Mouse (Mus musculus) midbrain, embryonic 14.5 days (tissue): Measurements from ENCODE around the gene Slc6a20b. TPM values are rescaled to one million over a fixed set of nuclear protein-coding genes. Genes with fewer than 3 reads are reported as not detected.

ENCODE experiments used
- ATAC-seq: fragments of 200-750 bp; cut with Nextera tagmentation; 2 replicates; pipeline ENCODE4 v1.8.0; 2017; ENCODE audit warnings: moderate number of reproducible peaks, moderate library complexity; ENCODE audit not compliant: low FRiP score, low TSS enrichment
- DNase-seq: peaks from one replicate; pipeline ENCODE4 v3.0.0-alpha.2; 2015
- H3K27ac ChIP-seq: fragments of 300-500 bp; sonication (generic); replicated peaks from 2 replicates; pipeline ENCODE4 v1.5.1; 2014; ENCODE audit warnings: mild to moderate bottlenecking, low read depth, low read length, moderate library complexity
- H3K27me3 ChIP-seq: fragments of 300-500 bp; sonication (generic); 2 replicates; pipeline ENCODE4 v1.6.1; 2014; ENCODE audit warnings: low read length, control low read depth, mixed read lengths; ENCODE audit not compliant: control insufficient read depth, insufficient read depth
- H3K36me3 ChIP-seq: fragments of 300-500 bp; sonication (generic); 2 replicates; pipeline ENCODE4 v1.6.1; 2014; ENCODE audit warnings: low read length, control low read depth; ENCODE audit not compliant: control insufficient read depth, insufficient read depth
- H3K4me1 ChIP-seq: fragments of 300-500 bp; sonication (generic); 2 replicates; pipeline ENCODE4 v1.6.1; 2014; ENCODE audit warnings: mild to moderate bottlenecking, antibody characterized with exemption, low read length, control low read depth; ENCODE audit not compliant: control insufficient read depth, insufficient read depth
- H3K4me2 ChIP-seq: fragments of 300-500 bp; sonication (generic); 2 replicates; pipeline ENCODE4 v1.6.1; 2014; ENCODE audit warnings: mild to moderate bottlenecking, low read length, moderate library complexity
- H3K4me3 ChIP-seq: fragments of 300-500 bp; sonication (generic); replicated peaks from 2 replicates; pipeline ENCODE4 v1.5.1; 2014; ENCODE audit warnings: low read depth, low read length
- H3K9ac ChIP-seq: fragments of 300-500 bp; sonication (generic); replicated peaks from 2 replicates; pipeline ENCODE4 v1.6.1; 2014; ENCODE audit warnings: mild to moderate bottlenecking, low read length, moderate library complexity
- H3K9me3 ChIP-seq: fragments of 300-500 bp; sonication (generic); 2 replicates; pipeline ENCODE4 v1.6.1; 2016; ENCODE audit warnings: low read length, control low read depth, mixed read lengths; ENCODE audit not compliant: control insufficient read depth
- WGBS: fragments of 180-500 bp; shearing (Covaris S2); extraction: QIAGEN DNeasy Blood & Tissue Kit; methylation state at CpG from one replicate; pipeline ENCODE4 v1.1.7; 2014; 5-methylcytosine and 5-hydroxymethylcytosine counted together
- polyA plus RNA-seq: library from polyadenylated mRNA; unstranded; fragments of >200 nt; fragmentation: Nextera tagmentation; extraction: Ambion mirVana; gene quantifications from 2 replicates; pipeline ENCODE4 v1.2.1, GENCODE M21; 2014

Slc6a20b gene
- polyA plus RNA-seq, 1 experiment from 2014 or later, result 0.33 TPM

DNA sequence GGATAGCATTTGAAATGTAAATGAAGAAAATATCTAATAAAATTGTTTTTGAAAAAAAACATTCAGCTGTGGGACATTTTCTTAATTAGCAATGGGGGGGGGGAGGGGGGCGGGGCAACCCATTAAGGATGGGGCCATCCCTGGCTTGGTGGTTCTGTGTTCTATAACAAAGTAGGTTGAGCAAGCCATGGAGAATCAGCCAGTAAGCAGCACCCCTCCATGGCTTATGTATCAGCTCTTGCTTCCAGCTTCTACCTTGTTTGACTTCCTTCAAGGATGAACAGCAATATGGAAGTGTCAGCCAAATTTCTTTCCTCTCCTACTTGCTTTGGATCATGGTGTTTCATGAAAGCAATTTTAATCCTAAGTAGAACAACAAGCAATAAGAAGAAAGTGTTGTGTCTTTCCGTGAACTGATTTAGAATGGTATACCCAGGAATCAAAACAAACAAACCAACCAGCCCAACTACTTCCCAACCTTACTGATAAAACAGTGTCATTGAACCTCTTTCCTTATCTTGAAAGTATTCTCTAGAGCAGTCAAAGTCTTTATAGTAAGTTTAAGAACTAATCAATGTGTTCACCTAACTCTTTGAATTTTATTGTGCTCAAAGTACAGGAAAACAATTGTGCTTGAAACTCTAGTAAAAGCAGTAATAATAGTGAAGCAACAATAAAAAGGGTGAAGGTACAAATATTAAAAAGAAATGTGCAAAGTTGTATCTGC lies 17.6 kb upstream of the Slc6a20b start:
- no peaks in the 10 kb centered on the region for H3K36me3 ChIP-seq
- no peak overlapping the region for H3K4me2 ChIP-seq
- no peaks in the 10 kb centered on the region for H3K9me3 ChIP-seq
- DNase-seq (no peak), ATAC-seq (no peak)
- H3K9ac ChIP-seq, result no peak overlapping the region
- H3K4me3 ChIP-seq, result no peak overlapping the region
- 95% methylated on average over 2 of the region's 2 CpGs for WGBS
- H3K27ac ChIP-seq, result no peak overlapping the region
- H3K27me3 ChIP-seq, result no peaks in the 10 kb centered on the region
- H3K4me1 ChIP-seq, result no peaks in the 10 kb centered on the region

DNA sequence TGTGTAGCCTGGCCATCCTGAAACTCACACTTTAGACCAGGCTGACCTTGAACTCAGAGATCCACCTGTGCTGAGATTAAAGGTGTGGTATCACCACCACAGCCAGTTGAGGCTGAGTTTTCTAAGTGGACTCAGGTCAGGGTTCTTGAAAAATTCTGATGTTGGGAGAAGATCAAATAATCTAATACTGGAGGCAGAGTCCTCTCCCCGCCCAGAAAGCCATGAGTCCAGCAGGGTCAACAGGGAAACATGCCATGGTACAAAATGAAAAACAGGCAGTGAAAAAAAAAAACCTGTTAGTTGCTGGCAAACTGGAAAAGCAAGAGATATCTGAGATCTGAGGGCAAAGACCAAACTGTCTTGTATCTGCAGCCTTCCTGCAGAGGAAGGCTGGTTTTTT lies 7.7 kb upstream of the Slc6a20b start:
- H3K27ac ChIP-seq, result no peak overlapping the region
- H3K36me3 ChIP-seq, result no peaks in the 10 kb centered on the region
- WGBS, result 77% methylated on average over 1 of the region's 1 CpGs
- H3K4me1 ChIP-seq, result no peaks in the 10 kb centered on the region
- H3K4me3 ChIP-seq, result no peak overlapping the region
- H3K4me2 ChIP-seq, result no peak overlapping the region
- no peaks in the 10 kb centered on the region for H3K9me3 ChIP-seq
- no peaks in the 10 kb centered on the region for H3K27me3 ChIP-seq
- DNase-seq (no peak), ATAC-seq (no peak)
- H3K9ac ChIP-seq, result no peak overlapping the region

DNA sequence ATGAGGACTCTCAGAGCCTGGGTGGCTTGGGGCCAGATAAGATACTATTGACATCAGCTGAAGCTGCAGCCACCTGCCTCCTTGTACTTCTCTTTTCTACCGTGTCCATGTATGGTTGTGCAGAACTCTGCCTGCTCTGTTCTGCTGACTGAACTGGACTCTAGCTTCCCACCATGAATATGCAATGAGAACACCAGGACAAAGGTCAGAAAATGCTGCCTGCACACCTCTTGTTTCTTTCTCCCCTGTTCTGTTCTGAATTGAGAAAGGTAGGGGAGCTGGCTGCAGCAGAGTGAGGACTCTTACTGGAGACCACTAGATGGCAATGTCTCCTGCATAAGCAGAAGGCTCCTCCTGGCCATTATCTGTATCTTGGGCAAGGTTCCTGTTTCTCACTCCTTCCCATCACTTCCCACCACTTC lies 6.3 kb upstream of the Slc6a20b start:
- no peaks in the 10 kb centered on the region for H3K27me3 ChIP-seq
- no peak overlapping the region for H3K4me2 ChIP-seq
- H3K9me3 ChIP-seq, result no peaks in the 10 kb centered on the region
- no peaks in the 10 kb centered on the region for H3K4me1 ChIP-seq
- DNase-seq, result peak; percentile 66
- no peak overlapping the region for H3K9ac ChIP-seq
- H3K27ac ChIP-seq, result no peak overlapping the region
- no peaks in the 10 kb centered on the region for H3K36me3 ChIP-seq
- 96% methylated on average over 1 of the region's 1 CpGs for WGBS
- ATAC-seq, result no peak
- no peak overlapping the region for H3K4me3 ChIP-seq

DNA sequence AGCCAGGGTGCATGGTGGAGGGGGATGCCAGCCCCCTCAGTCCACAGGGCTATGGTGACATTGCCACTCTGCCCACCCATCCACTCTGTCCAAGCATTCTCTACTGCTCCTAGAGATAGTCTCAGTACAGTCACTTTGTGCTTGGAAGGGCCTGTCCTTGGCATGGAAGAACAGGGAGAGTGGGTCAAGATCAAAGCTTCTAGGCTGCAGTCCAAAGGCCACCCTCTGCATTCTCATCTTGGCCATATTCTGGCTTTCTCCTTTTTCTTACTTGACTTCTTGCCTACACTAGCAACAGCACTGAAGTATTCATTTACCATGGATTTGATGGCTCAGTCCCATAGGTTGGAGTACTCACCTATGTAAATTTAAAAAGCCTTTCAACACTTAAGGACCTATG lies 5.9 kb upstream of the Slc6a20b start:
- Histone ChIP-seq H3K4me2 (no peak overlapping the region), H3K27me3 (no peaks in the 10 kb centered on the region), H3K27ac (no peak overlapping the region), H3K36me3 (no peaks in the 10 kb centered on the region), H3K9me3 (no peaks in the 10 kb centered on the region), H3K9ac (no peak overlapping the region), H3K4me1 (no peaks in the 10 kb centered on the region), H3K4me3 (no peak overlapping the region)
- DNase-seq (no peak), ATAC-seq (no peak)

DNA sequence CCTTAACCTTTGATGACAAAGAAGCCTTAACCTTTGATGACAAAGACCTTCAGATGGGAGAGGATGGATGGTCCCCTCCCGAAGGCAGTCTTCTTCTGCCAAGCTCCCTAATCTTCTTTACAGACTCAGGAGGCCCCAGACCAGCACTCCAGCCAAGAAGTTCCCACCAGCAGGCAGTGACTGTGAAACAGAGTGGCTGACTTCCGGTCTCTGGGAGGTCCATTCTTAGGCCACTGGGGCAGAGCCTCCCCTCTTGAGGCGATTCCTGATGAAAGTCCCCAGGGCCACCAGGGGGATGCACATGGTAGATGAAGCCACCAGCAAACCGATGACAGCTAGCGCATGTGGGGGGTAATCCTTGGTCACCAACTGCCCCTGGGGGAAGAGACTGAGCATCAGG lies 4.4 kb upstream of the Slc6a20b start:
- Histone ChIP-seq H3K27ac (no peak overlapping the region), H3K4me1 (no peaks in the 10 kb centered on the region), H3K36me3 (no peaks in the 10 kb centered on the region), H3K9ac (no peak overlapping the region), H3K27me3 (no peaks in the 10 kb centered on the region), H3K4me3 (no peak overlapping the region), H3K4me2 (no peak overlapping the region), H3K9me3 (no peaks in the 10 kb centered on the region)
- 68% methylated on average over 5 of the region's 5 CpGs for WGBS
- ATAC-seq (no peak), DNase-seq (no peak)

DNA sequence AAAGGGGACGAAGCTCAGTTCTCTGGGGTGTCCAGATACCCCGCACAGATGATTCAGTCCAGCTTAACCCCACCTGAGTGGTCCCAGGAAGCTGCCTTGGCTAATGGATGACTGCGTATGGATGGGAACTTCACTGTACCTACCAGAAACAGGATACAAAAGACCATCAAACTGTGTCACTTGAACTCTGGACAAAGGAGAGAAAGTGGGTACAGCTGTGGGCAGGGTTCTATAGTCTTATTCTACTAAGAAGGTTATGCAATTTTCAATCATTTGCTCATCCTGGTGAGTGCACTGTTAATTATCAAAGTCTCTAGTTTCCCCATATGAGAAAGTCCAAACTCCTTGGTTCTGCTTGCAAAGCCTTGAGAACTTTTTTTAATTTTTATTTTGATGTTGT lies 628 bp upstream of the Slc6a20b start:
- no peaks in the 10 kb centered on the region for H3K27me3 ChIP-seq
- no peak overlapping the region for H3K4me3 ChIP-seq
- H3K9ac ChIP-seq, result no peak overlapping the region
- H3K9me3 ChIP-seq, result no peaks in the 10 kb centered on the region
- H3K4me2 ChIP-seq, result no peak overlapping the region
- H3K36me3 ChIP-seq, result no peaks in the 10 kb centered on the region
- H3K27ac ChIP-seq, result no peak overlapping the region
- ATAC-seq (no peak), DNase-seq (no peak)
- 88% methylated on average over 3 of the region's 3 CpGs for WGBS
- H3K4me1 ChIP-seq, result no peaks in the 10 kb centered on the region

DNA sequence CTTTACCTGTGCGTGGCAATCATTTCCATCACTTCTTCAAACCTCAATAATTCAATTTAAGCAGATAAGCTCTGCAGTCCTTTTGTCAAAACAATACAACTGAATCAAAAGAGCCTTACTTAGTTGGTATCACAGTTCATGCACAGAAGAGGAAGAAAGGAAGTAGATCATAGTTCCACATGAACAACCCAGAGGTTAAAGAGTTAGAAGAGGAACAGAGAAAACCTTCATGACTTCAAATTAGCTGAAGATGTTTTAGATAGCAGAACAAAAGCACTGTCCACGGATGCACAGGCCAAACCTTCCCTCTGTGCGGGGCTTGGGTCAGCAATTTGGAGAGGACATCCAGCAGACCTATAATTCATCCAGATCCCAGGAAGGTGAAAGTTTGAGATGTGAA lies 699 bp downstream of the Slc6a20b start:
- DNase-seq (no peak), ATAC-seq (no peak)
- Histone ChIP-seq H3K27me3 (no peaks in the 10 kb centered on the region), H3K4me1 (no peaks in the 10 kb centered on the region), H3K9ac (no peak overlapping the region), H3K36me3 (no peaks in the 10 kb centered on the region), H3K27ac (no peak overlapping the region), H3K9me3 (no peaks in the 10 kb centered on the region), H3K4me3 (no peak overlapping the region), H3K4me2 (no peak overlapping the region)
- WGBS, result 85% methylated on average over 3 of the region's 3 CpGs

DNA sequence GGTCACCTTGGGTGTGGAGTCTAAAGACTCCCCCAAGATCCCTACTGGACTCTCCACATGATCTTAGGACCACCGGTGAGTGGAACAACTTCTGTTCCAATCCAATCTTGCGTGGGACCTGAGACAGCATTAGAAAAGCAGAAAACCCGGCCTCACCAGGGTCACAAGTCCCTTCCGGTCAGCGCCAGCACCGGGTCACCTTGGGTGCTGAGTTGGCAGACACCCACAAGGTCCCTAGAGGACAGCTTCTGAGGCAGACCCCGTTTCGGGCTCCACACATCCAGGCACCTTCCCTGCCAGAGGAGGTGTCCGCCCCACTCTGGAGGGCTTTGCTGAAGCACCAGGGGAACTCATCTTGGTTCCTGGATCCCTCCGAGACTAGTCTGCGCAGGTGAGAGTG lies 6.5 kb downstream of the Slc6a20b start:
- H3K4me1 ChIP-seq, result no peaks in the 10 kb centered on the region
- DNase-seq (no peak), ATAC-seq (no peak)
- H3K9me3 ChIP-seq, result no peaks in the 10 kb centered on the region
- H3K36me3 ChIP-seq, result no peaks in the 10 kb centered on the region
- H3K4me3 ChIP-seq, result no peak overlapping the region
- H3K4me2 ChIP-seq, result no peak overlapping the region
- H3K27me3 ChIP-seq, result no peaks in the 10 kb centered on the region
- no peak overlapping the region for H3K27ac ChIP-seq
- no peak overlapping the region for H3K9ac ChIP-seq
- WGBS, result 94% methylated on average over 11 of the region's 11 CpGs

DNA sequence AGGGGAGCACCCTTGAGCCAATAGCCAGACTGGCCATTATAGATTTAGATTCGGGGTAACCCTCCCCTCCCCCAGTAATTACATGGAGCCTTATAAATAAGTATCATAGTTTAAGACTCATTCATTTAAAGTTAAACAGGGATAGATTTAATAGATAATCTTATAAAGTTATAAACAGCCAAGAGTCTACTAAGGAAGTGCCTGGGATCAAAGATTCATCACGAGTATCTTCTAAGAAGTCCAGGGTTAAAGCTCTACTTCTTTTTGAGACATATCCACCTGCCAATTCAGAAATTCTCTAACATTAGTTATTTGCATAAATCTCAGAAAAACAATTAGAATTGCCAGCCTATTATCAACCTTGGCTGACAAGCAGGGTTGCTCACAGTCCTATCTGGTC lies 7.6 kb downstream of the Slc6a20b start:
- Histone ChIP-seq H3K36me3 (no peaks in the 10 kb centered on the region), H3K4me3 (no peak overlapping the region), H3K9me3 (no peaks in the 10 kb centered on the region), H3K27ac (no peak overlapping the region), H3K9ac (no peak overlapping the region), H3K27me3 (no peaks in the 10 kb centered on the region), H3K4me1 (no peaks in the 10 kb centered on the region), H3K4me2 (no peak overlapping the region)
- no peak for ATAC-seq
- no peak for DNase-seq
- WGBS, result 83% methylated on average over 2 of the region's 2 CpGs
